Mouse (Mus musculus) left cerebral cortex, postnatal 36 days (tissue): ENCODE data around the gene Nol4l. TPM values are rescaled to one million over a fixed set of nuclear protein-coding genes. Genes with fewer than 3 reads are reported as not detected.

Experiments used
- DNase-seq, 2 experiments: peaks; one replicate each; pipeline ENCODE4 v3.0.0; 2021 to 2022; ENCODE audit warnings: low spot score in 2 of 2, mixed read lengths in 1 of 2
- intact Hi-C: fragments of 180-260 bp; cut with DNase I; formaldehyde crosslinking; loops from one replicate; pipeline ENCODE4 v1.15.1; 2025
- total RNA-seq, 2 experiments: library from RNA; stranded (reverse); gene quantifications; 2 replicates each; pipeline ENCODE4 v1.2.3; 2021

The Nol4l gene
- total RNA-seq, 2 experiments from 2014 or later: 46.4 to 50.2 TPM

DNA sequence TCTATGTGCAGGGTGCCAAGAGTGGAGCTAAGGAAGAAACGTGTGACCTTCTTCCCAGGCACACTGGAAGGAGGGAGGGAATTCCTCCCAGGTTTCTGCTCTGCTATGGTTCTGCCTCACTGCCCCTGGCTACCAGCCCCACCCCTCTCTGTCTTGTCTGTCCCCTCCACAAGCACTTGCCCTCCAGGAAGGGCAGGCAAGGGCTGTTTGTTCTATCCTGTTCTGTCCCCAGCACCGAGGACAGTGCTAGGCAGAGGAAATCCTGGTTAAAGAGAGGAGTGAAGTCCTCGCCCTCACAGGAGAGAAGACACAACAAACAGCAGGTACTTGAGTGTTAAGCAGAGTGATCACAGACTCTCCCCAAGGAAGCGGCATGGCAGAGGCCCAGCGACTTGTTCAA, 16.7 kb upstream of the Nol4l start:
- intact Hi-C loops: no loop called here

DNA sequence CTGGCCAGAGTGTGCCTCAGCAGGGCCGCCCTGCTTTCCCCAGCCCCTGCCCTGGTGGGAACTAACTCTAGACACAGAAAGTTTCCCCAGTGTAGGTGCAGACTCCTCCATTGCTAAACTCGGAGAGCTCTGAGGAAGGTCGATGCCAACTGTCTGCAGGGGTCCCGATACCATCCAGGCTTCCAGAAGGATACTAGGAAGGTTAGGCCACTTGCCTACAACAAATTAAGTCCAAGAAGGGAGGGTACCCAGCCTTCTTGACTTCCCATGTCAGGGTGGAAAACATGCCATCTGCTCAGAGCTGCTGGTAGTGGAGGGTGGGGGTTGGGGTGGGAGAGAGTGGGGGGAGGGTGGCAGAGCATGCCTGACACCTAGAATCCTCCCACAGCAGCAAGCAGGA, 15.0 kb upstream of the Nol4l start:
- no peak for DNase-seq
- intact Hi-C loops: no loop called here

More for the DNA sequence above, 16.7 kb upstream of the Nol4l start:
- DNase-seq: no peak

DNA sequence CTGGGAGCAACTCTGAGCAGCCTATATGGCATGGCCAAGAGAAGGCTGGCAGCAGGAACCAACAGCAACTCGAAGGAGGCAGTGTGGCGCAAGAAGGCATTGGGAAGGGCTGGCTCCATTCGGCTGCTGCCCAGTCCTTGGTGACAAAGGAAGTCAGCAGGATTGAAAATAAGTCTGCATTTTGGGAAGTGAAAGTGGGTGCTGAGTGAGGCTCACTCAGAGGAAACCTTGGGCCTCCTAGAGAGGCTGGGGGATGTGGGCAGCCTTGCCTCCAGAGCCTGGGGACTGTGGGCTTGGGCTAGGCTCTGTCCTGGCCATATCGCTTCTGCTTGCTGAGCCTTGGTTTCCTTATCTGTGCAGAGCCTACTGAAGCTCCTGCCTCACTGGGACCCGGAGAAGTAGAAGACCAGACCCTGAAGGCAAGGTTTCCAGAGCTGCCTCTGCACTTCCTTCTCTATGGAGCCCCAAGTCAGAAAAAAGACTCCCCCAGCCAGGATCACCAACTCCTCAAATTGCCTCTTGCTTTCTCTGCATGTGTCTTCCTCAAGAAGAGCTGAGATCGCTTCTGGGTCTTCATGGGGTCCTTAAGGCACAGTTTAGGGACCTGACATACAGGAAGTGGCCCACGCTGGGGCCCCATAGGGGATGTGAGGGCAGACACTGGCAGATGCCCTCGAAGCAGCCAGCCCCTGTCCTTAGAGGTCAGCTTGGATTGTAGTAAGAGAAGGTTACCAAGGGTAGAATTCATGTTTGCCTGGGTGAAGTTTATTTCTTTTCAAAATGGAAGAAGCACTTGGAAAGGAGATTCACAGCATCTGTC, 14.3 kb upstream of the Nol4l start:
- no peak for DNase-seq
- intact Hi-C loops: no loop called here

DNA sequence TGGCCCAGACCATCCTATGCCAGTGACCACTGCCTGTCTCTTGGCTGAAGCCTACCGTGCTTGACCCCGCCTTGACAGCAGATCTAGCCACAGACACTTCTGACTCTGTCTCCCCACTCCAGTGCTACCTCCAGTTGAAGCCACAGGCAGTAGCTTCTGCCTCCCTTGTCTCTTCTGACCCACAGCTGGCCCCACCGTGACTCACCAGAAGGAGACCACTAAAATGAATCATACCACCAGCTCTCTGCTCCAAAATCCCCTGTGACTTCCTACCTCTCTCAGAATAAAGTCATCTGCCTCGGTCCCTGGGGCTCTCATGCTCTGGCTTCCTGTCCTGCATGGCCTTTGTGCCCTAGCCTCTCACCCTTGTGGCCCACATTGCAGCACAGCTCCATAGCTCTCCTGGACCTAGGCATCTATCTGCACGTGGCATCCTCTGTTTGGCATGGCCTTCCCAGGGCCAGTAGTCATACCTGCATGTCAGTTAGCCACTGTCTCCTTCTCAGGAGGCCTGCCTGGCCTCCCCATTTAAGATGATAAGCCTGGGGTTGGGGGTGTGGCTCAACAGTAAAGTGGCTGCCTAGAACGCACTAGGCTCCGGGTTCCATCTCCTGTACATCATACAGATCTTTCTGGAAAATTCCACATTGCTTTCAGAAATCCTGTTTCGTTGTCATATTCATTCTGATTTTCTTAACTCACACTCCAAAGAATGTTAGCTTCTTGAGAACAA, 13.3 kb upstream of the Nol4l start:
- intact Hi-C loops: no loop called here
- DNase-seq: no peak

DNA sequence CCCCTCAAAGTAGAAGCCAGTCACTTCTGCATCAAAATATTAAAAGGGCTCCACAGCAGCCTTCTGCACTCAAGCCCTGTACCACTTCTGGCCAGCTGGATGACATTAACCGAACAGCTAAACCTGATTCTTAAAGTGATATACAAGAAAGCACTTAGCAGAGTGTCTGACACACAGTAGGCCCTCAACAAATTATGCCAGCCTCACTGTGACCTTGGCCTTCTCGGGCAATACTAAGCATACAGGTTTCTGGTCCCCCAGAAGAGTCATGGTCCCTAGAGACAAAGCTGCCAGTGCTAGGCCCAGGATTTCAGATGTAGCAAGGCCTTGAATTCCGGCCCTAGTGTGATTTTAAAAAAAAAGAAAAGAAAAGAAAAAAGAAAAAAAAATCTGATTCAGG, 9.1 kb upstream of the Nol4l start:
- intact Hi-C loops: no loop called here
- no peak for DNase-seq

DNA sequence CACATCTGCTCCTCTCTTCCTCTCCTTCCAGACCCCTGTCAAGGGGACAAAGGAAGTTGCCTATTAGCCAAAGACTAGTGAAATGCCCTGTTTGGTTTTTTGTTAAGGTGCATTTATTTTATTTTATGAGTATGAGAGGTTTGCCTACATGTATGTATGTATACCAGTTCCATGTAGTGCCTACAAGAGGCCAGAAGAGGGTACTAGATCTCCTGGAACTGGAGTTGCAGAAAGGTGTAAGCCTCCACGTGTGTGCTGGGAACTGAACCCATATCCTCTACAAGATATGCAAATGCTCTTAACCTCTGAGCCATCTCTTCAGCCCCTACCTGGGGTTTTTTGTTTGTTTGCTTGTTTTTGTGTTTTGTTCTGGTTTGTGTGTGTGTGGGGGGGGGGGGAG, 4.2 kb upstream of the Nol4l start:
- intact Hi-C loops: no loop called here

DNA sequence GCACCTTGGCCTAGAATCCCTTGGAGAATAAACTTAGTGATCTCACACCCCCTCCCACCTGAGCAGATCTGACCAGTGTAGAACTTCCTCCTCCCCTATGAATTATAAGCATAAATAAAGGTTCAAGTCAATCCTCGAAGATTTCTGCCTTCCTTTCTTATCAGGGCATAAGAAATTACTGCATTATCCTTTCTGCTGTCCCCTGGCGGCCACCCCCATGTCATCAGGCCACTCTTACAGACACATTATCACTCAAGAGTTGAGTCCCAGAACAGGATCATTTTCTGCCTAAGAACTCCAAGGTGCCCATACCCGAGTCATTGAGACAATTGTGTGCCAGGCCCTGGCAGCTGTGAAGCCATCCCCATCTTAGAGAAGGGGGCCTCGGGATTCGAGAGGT, 1.2 kb upstream of the Nol4l start:
- DNase-seq: no peak

More for the DNA sequence above, 4.2 kb upstream of the Nol4l start:
- DNase-seq: no peak

DNA sequence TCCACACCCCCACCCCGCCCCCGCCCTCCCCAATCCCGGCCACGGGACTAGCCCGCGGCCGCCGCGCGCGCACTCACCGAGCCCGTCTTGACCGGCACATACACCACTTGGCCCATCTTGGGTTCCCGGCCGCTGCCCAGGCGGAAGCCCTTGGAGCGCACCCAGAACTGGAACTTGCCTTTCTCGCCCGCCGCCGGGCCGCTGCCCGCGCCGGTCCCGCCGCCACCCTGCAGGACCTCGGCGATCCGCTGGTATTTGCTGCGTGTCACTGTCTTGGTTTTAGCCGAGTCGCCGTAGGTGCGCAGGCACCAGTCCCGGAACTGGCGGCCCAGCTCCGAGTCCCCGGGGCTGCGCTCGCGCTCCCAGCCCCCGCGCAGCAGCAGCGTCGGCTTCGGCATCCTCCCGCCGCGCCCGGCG, 398 bp downstream of the Nol4l start:
- intact Hi-C loops: loop anchor here (5.0 kb wide), 2 partner anchors 37 to 52 kb away; partner anchors contain the start of gene 4930404H24Rik
- peak; percentile 71 to 72 for DNase-seq

More for the DNA sequence above, 1.2 kb upstream of the Nol4l start:
- intact Hi-C loops: no loop called here

DNA sequence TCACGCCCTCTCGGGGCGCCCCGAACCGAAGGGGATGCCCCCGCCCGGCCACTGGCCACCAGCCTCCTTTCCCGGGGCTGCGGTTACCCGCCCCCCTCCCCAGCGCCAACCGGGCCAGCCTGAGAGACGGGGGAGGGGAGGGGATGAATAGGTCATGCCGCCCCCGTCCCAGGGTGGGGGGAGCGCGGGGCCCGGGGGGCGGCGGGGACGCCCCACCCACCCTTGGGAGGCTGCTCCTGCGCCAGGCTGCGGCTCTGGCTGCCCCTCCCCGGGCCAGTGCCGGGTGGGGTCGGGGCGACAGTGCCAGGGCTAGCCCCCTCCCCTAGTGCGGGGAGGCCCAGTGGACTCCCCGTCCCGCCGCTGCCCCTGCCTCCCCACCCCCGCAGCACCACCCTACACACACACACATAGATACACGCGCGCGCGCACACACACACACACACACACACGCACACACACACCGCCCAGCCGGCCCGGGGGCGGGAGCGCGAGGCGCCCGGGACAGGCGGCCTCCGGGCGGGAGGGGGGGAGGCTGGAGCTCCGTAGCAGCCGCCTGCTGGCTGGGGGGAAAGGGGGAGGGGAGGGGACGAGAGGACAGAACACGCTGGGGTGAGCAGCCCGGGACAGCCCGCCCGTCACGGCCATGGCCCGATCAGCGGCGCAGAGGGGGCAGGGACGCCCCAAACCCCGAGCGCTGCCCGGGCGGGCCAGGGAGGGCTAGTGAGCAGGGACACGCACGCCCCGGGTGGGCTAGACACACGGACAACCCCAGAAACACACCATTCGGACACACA, 1.0 kb downstream of the Nol4l start:
- intact Hi-C loops: loop anchor here (5.0 kb wide), 2 partner anchors 36 to 51 kb away; partner anchors contain the start of gene 4930404H24Rik
- peak; percentile 47 to 54 for DNase-seq

DNA sequence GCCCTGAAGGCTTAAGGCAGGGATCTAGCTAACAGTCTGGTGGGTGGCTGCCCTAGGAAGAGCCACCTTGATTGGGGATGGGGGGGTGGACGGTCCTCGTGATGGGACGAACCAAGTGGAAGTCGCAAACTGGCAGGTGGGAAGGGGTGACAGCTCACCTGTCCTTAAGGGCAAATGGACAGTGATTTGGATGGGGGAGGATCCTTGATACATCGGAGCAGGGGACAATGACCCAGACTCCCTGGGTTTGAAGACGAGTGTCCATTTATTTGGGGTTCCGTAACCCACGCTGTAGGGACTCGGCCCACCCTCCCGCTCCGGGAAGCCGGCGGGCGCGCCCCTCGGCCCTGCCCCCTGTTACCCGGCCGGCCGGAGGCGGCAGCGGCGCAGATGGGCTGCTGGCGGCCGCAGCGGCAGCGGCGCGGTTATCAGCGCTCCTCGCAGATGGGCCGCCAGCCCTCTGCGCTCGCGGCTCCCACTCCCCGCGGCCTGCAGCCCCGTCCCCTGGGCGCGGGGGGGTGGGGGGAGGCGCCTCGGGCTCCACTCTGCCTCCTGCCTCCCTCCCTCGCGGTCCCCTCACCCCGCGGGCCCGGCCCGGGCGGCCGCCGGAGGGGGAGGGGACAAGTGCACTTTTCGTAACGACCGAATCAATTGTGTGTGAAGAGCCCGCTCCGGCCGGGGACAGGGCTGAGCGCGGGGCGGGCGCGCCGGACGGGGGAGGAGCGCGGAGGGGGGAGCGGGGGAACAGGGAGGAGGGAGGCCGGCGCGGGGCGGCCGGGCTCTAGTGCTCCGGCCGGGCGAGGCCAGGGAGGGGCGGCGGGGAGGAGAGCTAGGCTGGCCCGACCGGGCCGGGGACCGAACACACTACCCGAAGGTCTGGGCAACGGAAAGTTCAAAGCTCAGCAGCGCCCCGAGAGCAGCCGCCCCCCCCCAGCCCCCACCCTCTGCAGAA, 1.9 kb downstream of the Nol4l start:
- DNase-seq: peak in 1 of 2 experiments; percentile 56
- intact Hi-C loops: loop anchor here (5.0 kb wide), 2 partner anchors 36 to 51 kb away; partner anchors contain the start of gene 4930404H24Rik

DNA sequence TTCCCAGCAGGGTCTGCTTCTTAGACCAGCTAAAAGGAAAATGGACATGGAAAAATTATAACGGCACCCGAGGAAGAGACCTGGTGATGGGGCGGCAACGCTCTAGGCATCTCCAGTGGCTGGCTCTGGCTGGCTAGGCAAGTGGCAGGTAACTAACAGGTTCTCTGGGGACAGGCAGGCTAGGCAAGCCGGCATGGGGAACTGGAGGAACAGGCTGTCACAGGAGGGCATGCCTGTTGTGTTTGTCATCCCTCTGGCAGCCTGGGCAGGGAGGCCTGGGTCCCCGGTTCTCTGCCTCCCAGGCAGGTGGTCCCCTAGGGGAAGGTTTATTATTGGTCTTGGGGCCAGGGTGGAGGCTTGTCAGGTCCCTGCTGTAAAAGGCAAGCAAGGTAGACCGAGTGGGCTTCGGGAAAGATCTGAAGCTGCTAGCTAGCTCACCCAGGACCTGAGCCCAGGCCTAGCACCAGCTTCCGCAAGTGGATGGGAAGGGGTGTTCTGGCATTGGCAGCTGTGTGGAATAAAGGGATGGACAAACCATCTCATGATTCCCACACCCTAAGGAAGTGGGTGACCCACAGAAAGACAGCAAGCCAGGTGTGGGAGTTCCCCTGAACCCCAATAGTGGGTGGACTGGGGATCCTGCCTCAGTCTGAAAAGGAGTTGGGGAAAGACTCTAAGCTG, 2.8 kb downstream of the Nol4l start:
- no peak for DNase-seq
- intact Hi-C loops: loop anchor here (5.0 kb wide), 2 partner anchors 35 to 50 kb away; partner anchors contain the start of gene 4930404H24Rik

DNA sequence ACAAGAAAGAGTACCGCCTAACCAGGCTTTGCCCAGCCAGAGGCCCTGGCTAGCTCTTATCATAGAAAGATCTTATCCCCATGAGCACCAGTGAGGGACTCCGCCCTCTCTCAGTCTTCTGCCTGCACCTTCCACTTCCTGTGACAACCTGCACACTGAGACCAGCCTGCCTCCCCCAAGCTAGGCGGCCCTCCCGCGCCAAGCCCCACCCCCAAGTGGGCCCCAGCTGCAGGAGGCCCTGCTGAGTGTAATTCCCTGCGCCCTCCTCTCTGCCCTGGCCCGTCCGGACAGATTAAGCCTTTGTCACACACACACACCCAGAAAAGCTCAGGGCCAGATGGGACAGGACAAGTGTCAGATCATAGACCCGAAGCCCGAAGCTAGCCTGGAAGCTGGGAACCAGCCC, 3.9 kb downstream of the Nol4l start:
- intact Hi-C loops: loop anchor here (5.0 kb wide), 2 partner anchors 34 to 49 kb away; partner anchors contain the start of gene 4930404H24Rik
- no peak for DNase-seq

DNA sequence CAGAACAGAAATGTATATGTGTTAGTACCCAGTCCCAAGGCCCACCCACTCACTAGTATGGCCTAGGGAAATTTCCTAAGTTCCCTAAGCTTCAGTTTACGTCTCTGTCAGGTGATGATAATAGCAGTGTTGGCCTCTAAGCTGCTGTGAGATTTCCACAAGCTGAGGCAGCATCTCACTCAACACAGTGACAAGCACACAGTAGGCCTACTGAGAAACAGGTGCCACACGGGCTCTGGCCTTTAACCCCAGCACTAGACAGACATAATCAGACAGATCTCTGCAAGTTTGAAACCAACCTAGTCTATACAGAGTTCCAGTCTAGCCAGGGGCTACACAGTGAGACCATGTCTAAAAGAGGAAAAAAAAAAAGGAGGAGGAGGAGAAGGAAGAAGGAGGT, 5.0 kb downstream of the Nol4l start:
- intact Hi-C loops: loop anchor here (5.0 kb wide), 2 partner anchors 32 to 47 kb away; partner anchors contain the start of gene 4930404H24Rik
- no peak for DNase-seq

DNA sequence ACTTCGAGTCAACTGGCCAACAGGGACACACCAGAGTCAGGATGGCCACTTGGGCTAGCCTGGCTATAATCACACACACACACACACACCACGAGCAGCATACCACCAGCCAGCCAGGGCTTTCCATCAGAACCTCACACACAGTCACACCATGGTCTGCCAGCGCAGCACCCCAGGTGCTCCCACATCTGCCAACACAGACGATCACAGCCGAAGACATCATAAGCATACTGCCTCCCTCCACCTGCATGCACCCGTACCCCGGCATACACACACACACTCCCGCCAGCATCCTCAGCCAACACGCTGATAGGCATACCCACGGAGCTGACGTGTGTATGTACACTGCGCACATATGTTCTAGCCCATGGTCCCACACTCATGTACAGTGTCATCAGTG, 6.1 kb downstream of the Nol4l start:
- no peak for DNase-seq
- intact Hi-C loops: no loop called here

DNA sequence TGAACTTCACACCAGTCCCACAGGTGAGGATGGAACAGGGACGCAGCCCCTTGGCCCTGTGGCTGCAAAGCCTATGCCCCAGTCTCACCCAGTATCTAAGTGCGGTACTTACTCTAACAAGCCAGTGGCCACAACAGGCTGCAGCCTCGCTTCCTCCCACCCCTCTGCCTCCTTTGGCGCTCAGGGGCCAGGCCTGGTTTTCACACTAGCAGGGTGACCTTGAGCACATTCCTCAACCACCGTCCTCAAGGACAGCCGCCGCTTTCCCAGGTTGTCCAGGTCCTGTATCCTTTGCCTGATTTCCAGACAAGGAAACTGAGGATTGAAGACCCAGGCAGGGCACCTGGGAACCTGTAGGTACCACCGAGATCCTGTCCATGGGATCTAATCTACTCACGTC, 6.6 kb downstream of the Nol4l start:
- DNase-seq: no peak
- intact Hi-C loops: no loop called here

DNA sequence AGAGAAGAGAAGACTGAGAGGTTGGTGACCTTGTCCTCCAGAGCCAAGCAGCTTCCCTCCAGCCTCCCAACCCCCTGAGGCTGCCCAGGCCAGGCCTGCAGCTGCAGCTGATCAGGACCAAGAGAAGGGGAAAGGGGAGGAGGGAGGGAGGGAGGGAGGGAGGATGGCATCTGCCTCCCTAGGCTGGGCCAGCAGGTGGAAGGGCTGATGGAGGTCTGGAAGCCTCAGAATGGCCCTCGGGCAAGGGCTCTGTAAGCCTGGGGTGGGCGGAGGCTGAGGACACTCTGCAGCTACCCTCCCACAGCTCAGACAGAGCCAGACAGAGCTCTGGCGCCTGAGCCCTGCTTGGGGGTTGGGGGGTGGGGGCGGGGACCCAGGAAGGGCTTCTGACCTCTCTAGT, 7.5 kb downstream of the Nol4l start:
- no peak for DNase-seq
- intact Hi-C loops: no loop called here

DNA sequence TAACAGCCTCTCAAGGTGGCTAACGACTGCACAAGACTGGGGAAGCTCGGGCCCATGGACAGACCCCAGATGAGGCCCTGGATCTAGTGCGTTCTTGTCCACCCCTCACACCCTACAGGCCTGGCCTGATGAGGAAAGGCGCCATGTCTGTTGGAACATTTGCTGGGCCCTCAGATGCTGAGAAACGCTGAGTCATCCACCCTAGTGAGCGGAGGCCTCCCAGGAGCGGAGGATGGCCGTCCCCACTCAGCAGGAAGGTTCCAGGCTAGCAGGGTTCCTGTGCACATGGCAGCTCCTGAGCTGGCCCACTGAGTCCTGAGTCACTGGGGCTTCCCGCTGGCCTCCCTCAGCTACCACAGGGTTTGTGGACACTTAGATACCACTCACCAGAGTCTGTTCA, 9.7 kb downstream of the Nol4l start:
- intact Hi-C loops: no loop called here
- DNase-seq: peak in 1 of 2 experiments; percentile 42

DNA sequence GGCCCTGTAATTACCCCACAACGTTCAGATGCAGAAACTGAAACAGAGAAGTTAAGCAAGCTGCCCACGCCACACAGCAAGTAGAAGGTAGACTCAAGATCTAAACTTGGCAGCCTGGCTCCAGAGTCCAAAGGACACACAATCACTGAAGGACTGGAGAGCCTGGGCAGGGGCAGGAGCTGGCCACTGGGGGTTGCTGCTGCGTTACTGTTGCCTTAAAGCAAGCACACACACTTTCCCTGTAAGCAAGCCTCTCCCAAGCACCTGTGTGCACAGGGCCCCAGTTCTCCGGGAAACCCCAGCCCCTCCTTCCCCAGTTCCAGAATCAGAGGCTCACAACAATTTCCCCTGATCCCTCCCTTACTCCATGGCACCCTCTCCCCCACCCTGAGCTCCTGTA, 12.8 kb downstream of the Nol4l start:
- no peak for DNase-seq
- intact Hi-C loops: no loop called here
